Mouse (Mus musculus) neural tube, embryonic 14.5 days (tissue): Measurements from ENCODE around the gene Neurog2. TPM values are rescaled to one million over a fixed set of nuclear protein-coding genes. Genes with fewer than 3 reads are reported as not detected.

Experiments used
- ATAC-seq: fragments of 200-750 bp; cut with Nextera tagmentation; 2 replicates; pipeline ENCODE4 v1.8.0; 2017; ENCODE audit warnings: low read depth, mild to moderate bottlenecking, moderate TSS enrichment, moderate library complexity
- H3K27ac ChIP-seq: fragments of 300-500 bp; sonication (generic); 2 replicates; pipeline ENCODE4 v1.5.1; 2014; ENCODE audit warnings: low read depth, mild to moderate bottlenecking, control low read depth, low read length, moderate library complexity, mixed read lengths
- H3K27me3 ChIP-seq: fragments of 300-500 bp; sonication (generic); 2 replicates; pipeline ENCODE4 v1.6.1; 2014; ENCODE audit warnings: low read length; ENCODE audit not compliant: control insufficient read depth, insufficient read depth
- H3K36me3 ChIP-seq: fragments of 300-500 bp; sonication (generic); 2 replicates; pipeline ENCODE4 v1.6.1; 2014; ENCODE audit warnings: low read length, mixed read lengths; ENCODE audit not compliant: control insufficient read depth, insufficient read depth
- H3K4me1 ChIP-seq: fragments of 300-500 bp; sonication (generic); 2 replicates; pipeline ENCODE4 v1.6.1; 2014; ENCODE audit warnings: low read length; ENCODE audit not compliant: control insufficient read depth, insufficient read depth
- H3K4me2 ChIP-seq: fragments of 300-500 bp; sonication (generic); 2 replicates; pipeline ENCODE4 v1.6.1; 2014; ENCODE audit warnings: mild to moderate bottlenecking, low read depth, low read length, control low read depth
- H3K4me3 ChIP-seq: fragments of 300-500 bp; sonication (generic); 2 replicates; pipeline ENCODE4 v1.5.1; 2014; ENCODE audit warnings: low read depth, low read length, control low read depth, mixed read lengths
- H3K9ac ChIP-seq: fragments of 300-500 bp; sonication (generic); replicated peaks from 2 replicates; pipeline ENCODE4 v1.6.1; 2014; ENCODE audit warnings: low read depth, mild to moderate bottlenecking, control low read depth, low read length, mixed read lengths
- H3K9me3 ChIP-seq: fragments of 300-500 bp; sonication (generic); 2 replicates; pipeline ENCODE4 v1.6.1; 2016; ENCODE audit warnings: low read length; ENCODE audit not compliant: control insufficient read depth
- WGBS: fragments of 180-500 bp; shearing (Covaris S2); extraction: QIAGEN DNeasy Blood & Tissue Kit; methylation state at CpG from one replicate; pipeline ENCODE4 v1.1.7; 2014; 5-methylcytosine and 5-hydroxymethylcytosine counted together
- polyA plus RNA-seq: library from polyadenylated mRNA; unstranded; fragments of >200 nt; fragmentation: Nextera tagmentation; extraction: Ambion mirVana; gene quantifications from 2 replicates; pipeline ENCODE4 v1.2.1, GENCODE M21; 2014

Neurog2 gene
- 3.3 and 3.9 TPM in 2 replicates for polyA plus RNA-seq

DNA sequence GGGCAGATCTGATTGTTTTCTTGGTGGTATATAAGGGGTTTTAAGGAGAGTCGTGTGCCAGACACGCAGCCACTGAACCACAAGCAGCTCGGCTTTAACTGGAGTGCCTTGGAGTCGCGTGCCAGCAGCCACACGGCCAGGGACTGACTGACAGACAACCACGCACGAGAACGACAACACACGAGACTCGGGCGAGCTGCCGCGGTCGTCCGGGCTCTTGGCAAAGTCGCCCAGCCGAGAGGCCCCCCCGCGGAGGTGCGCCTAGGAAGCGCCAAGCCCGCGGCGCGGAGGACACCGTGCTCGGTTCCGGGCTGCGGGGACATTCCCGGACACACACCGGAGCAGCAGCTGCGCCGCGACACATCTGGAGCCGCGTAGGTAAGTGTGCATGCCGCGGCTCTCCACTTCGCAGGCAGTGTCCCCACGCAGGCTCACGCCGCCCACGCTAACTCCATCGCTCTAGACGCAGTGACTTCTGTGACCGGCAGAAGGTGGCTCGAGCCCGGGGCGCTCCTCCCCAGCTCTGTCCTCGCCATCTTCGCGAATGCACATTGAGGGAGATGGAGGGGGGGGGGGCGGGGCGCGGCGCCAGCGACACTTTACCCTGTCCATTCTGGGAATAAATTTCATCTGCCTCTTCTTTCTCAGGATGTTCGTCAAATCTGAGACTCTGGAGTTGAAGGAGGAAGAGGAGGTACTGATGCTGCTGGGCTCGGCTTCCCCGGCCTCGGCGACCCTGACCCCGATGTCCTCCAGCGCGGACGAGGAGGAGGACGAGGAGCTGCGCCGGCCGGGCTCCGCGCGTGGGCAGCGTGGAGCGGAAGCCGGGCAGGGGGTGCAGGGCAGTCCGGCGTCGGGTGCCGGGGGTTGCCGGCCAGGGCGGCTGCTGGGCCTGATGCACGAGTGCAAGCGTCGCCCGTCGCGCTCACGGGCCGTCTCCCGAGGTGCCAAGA is at the start of gene Neurog2:
Neurog2 (plus strand) TSS at position 56 of the 953 bp plus-strand sequence.
- H3K27ac ChIP-seq: peak within 1 kb of the TSS; percentile 8
- peak within 1 kb of the TSS; percentile 91 for H3K4me2 ChIP-seq
- H3K27me3 ChIP-seq: peaks cover 26% of the 10 kb centered on the region
- H3K9ac ChIP-seq: peak within 1 kb of the TSS; percentile 39
- peak; percentile 54 for ATAC-seq
- H3K4me1 ChIP-seq: peaks cover 17% of the 10 kb centered on the region; the same call in 1 of the 2 replicates
- H3K9me3 ChIP-seq: no peaks in the 10 kb centered on the region
- H3K4me3 ChIP-seq: peak within 1 kb of the TSS; percentile 49
- no peaks in the 10 kb centered on the region for H3K36me3 ChIP-seq
- WGBS: under 1% methylated on average over 91 of the region's 92 CpGs

DNA sequence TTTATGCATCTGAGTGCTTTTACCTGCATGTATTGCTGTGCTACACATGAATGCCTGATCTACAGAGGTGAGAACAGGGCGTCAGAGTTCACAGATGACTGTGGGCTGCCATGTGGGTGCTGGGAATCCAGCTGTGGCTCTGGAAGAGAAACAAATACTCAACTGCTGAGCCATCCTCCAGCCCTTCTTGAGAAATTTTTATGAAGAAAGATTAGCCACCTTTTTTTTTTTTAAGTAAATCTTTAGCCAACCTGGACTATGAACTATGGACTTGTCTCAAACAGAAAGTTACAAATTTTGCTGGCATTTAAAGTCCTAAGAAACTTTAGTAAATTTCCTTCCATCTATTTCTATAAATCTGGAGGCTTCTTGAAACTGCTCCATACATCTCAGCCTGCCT is 35.8 kb upstream of the Neurog2 start:
- ATAC-seq: no peak
- Histone ChIP-seq H3K27me3 (no peaks in the 10 kb centered on the region), H3K4me1 (no peaks in the 10 kb centered on the region), H3K9me3 (no peaks in the 10 kb centered on the region), H3K27ac (no peak overlapping the region), H3K4me2 (no peak overlapping the region), H3K36me3 (no peaks in the 10 kb centered on the region), H3K9ac (no peak overlapping the region), H3K4me3 (no peak overlapping the region)
- 94% methylated on average over 1 of the region's 1 CpGs for WGBS

DNA sequence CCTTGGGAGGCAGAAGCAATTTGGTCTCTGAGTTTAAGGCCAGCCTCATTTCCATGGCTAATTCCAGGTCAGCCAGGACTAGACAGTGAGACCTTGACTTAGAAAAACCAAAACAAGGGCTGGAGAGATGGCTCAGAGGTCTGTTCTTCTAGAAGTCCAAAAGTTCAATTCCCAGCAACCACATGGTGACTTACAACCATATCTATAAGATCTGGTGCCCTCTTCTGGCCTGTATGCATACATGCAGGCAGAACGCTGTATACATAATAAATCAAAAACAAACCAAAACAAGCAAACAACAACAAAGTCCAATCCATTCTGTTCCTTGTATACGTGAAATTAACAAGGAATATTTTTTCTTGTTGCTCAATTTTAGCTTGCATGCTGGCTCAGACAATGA is 24.8 kb upstream of the Neurog2 start:
- WGBS: 95% methylated on average over 2 of the region's 2 CpGs
- Histone ChIP-seq H3K27ac (no peak overlapping the region), H3K9ac (no peak overlapping the region), H3K27me3 (no peaks in the 10 kb centered on the region), H3K4me1 (no peaks in the 10 kb centered on the region), H3K4me2 (no peak overlapping the region), H3K9me3 (no peaks in the 10 kb centered on the region), H3K36me3 (no peaks in the 10 kb centered on the region), H3K4me3 (no peak overlapping the region)
- ATAC-seq: no peak

DNA sequence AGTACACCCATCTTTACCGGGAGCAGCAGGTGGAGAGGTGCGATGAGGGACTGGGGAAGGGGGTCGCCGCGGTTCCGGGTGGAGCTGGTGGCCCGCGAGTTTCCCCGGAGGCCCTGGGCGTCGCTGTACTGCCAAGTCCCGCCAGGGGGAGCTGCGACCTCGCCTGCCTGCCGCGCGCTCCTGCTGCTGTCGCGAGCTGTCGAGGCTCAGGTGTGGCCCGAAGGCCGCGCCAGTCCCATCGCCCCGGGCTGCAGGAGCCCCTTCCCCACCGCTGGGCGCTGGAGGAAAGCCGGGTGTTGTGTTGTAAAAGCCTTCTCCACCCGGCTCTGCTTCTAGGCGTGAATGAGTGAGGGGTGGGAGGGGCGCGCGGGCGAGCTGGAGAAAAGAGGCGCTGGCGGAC is 7.6 kb upstream of the Neurog2 start:
- Histone ChIP-seq H3K9me3 (no peaks in the 10 kb centered on the region), H3K36me3 (no peaks in the 10 kb centered on the region), H3K27ac (no peak overlapping the region), H3K4me3 (peak overlapping the region; percentile 24), H3K4me1 (0 out of 2 replicates have a peak, but pooled peaks cover 5% of the 10 kb centered on the region), H3K4me2 (peak overlapping the region; percentile 51), H3K9ac (0 out of 2 replicates have a peak overlapping the region, but pooled peaks have one; percentile 25), H3K27me3 (peaks cover 41% of the 10 kb centered on the region)
- WGBS: 0% methylated on average over 36 of the region's 36 CpGs
- ATAC-seq: peak; percentile 86

DNA sequence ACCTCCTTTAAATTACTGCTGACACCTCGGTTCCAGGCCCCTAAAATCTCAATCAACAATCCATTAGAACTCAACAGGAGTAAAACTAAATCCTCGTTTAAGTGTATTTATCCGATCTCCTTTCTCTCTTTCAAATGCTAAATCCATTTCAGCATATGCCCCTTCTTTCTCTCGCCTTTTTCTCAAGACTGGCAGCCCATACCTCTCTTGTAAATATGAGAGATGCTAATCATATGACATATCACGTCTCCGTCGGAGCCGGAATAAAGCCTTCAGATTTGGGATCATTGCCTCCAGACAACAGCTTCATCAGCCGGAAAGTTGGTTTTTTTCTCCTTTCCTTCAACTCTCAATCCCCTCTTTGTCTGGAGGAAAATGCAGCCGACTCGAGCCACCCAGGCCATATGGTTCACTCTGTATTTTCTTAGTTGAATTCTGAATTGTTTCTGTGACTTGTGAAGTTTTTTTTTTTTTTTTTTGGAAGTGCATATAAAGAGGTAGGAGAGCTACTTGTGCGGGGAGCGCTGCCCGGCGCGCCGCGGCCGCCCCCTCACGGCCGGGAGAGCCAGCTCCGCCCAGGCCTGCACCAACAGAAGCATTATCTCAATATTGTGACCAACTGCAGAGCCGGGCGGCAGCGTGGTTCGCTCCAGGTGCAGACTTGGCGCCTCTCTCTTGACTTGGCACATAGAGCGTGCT is 7.1 kb upstream of the Neurog2 start:
- H3K36me3 ChIP-seq: no peaks in the 10 kb centered on the region
- 0 out of 2 replicates have a peak, but pooled peaks cover 5% of the 10 kb centered on the region for H3K4me1 ChIP-seq
- H3K4me3 ChIP-seq: peak overlapping the region; percentile 24
- WGBS: 1% methylated on average over 28 of the region's 28 CpGs
- 0 out of 2 replicates have a peak overlapping the region, but pooled peaks have one; percentile 25 for H3K9ac ChIP-seq
- no peak overlapping the region for H3K27ac ChIP-seq
- ATAC-seq: peak; percentile 54; the same call in 1 of the 2 replicates
- H3K9me3 ChIP-seq: no peaks in the 10 kb centered on the region
- H3K4me2 ChIP-seq: peak overlapping the region; percentile 51
- peaks cover 42% of the 10 kb centered on the region for H3K27me3 ChIP-seq

DNA sequence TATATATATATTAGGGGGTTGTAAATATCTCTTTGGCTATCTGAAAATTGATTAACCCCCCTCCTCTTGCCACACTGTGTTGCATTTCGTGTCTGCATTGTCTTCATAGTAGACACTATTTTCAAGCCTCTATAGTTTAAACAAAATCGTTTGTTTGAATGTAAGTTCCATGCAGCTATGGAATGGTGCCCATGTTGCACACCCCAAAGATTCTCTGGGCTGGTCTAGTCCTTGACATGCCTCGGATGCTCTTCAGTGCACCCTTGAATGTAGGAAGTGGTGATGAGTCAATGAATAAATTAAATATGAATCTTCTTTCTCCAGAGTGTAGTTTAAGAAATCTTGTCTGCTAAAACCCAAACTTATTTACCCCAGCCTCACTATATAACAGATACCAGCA is 6.4 kb upstream of the Neurog2 start:
- no peaks in the 10 kb centered on the region for H3K36me3 ChIP-seq
- H3K4me1 ChIP-seq: 0 out of 2 replicates have a peak, but pooled peaks cover 6% of the 10 kb centered on the region
- H3K27me3 ChIP-seq: peaks cover 42% of the 10 kb centered on the region
- ATAC-seq: no peak
- no peak overlapping the region for H3K4me2 ChIP-seq
- H3K9me3 ChIP-seq: no peaks in the 10 kb centered on the region
- 5% methylated on average over 3 of the region's 3 CpGs for WGBS
- no peak overlapping the region for H3K4me3 ChIP-seq
- H3K27ac ChIP-seq: no peak overlapping the region
- H3K9ac ChIP-seq: no peak overlapping the region

DNA sequence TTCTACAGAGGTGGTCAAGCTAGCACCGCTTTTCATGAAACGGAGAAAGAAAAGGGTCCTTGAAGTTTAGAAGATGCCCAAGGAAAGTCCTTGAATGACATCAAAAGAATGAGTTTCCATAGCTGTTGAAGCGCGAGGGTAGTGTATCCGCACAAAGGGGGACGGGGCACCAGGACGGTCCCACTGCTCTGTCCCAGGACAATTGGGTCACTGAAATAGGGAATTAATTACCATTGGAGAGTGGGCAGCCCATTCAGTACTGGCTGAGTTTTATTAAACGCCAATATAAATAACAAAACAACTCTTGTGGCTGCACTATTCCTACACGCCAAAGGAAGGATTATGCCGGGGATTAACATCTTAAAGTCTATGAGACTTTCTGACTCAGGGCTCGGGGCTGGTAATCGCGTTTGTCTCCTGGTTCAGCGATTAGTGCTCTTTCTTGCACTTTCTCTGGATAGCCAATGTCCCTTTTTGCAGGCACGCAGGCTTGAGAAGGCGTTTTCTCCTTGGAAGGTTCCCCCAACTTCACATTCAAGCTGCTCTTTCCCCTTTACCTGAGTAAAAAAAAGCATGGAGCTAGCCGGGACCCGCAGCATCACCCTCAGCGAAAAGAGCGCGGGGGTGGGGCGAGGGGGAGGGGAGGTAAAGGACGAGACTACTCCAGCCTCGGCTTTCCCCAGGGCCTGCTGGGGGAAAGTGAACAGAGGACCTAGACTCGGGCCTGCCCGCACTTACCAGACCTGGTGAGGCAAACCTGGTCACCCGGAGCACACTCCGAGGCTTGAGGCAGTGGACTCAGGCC is 5.6 kb upstream of the Neurog2 start:
- Histone ChIP-seq H3K4me2 (no peak overlapping the region), H3K9me3 (no peaks in the 10 kb centered on the region), H3K27ac (no peak overlapping the region), H3K9ac (no peak overlapping the region), H3K27me3 (peaks cover 46% of the 10 kb centered on the region), H3K4me1 (0 out of 2 replicates have a peak, but pooled peaks cover 11% of the 10 kb centered on the region), H3K36me3 (no peaks in the 10 kb centered on the region), H3K4me3 (no peak overlapping the region)
- ATAC-seq: no peak
- 2% methylated on average over 28 of the region's 28 CpGs for WGBS

DNA sequence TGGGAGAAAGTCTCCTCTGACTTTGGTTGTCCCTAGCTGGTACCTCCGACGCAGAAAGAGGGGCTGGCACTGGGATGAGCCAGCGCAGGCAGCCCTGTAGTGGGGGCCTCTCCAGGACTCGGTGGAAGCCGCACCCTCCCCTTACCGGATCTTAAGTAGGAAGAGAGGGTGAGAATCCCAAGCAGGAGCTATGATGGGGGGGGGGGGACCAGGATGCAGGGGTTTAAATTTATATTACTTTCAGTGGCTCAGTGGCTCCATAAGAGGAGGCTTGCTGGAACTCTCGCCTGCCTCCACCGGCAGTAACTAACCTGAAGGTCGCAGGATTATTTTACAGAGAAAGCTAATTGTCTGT is 5.0 kb upstream of the Neurog2 start:
- ATAC-seq: no peak
- peaks cover 46% of the 10 kb centered on the region for H3K27me3 ChIP-seq
- H3K9ac ChIP-seq: no peak overlapping the region
- no peaks in the 10 kb centered on the region for H3K36me3 ChIP-seq
- H3K4me3 ChIP-seq: no peak overlapping the region
- H3K27ac ChIP-seq: no peak overlapping the region
- no peaks in the 10 kb centered on the region for H3K9me3 ChIP-seq
- H3K4me1 ChIP-seq: 0 out of 2 replicates have a peak, but pooled peaks cover 14% of the 10 kb centered on the region
- H3K4me2 ChIP-seq: no peak overlapping the region
- WGBS: 2% methylated on average over 9 of the region's 9 CpGs
